16 mouse cellular contexts compared by ENCODE assay signal in genomic region chr8:117959501-117959900, GRCm38 (mm10).
"Had no signal": no experiment of that assay in that cellular context is flagged by ENCODE, and none has a peak within 500 bp of the region (broad histone marks: within the 10 kb centered on the region; RNA-seq: fewer than 3 reads in every experiment).

No protein-coding gene starts in this region.

- H3K36me3 ChIP-seq: kidney, embryonic 15.5 days; liver, embryonic 13.5 days; neural tube, embryonic 12.5 days; neural tube, embryonic 15.5 days had no signal

- H3K9ac ChIP-seq: kidney, embryonic 15.5 days; liver, embryonic 13.5 days; neural tube, embryonic 12.5 days; neural tube, embryonic 15.5 days had no signal

- DNase-seq: kidney, postnatal 10 days; layer of hippocampus, postnatal 36 days; liver, embryonic 13.5 days; lung, adult 2 months; lung, postnatal 14 days; lung, postnatal 4 days; right cerebral cortex, adult 18-20 months; right cerebral cortex, postnatal 14 days; right cerebral cortex, postnatal 4 days; thymus, adult 2 months; thymus, postnatal 14 days had no signal

- H3K4me1 ChIP-seq: kidney, embryonic 15.5 days; liver, embryonic 13.5 days; neural tube, embryonic 12.5 days had no signal

- H3K9me3 ChIP-seq: kidney, embryonic 15.5 days; neural tube, embryonic 15.5 days had no signal

- H3K27ac ChIP-seq: kidney, embryonic 15.5 days; left cerebral cortex, adult 2 months; liver, embryonic 13.5 days; neural tube, embryonic 12.5 days; neural tube, embryonic 15.5 days; stomach, postnatal 0 days had no signal

- H3K4me2 ChIP-seq: kidney, embryonic 15.5 days; liver, embryonic 13.5 days; neural tube, embryonic 12.5 days; neural tube, embryonic 15.5 days had no signal

- H3K4me3 ChIP-seq: kidney, embryonic 15.5 days; left cerebral cortex, adult 2 months; liver, embryonic 13.5 days; neural tube, embryonic 12.5 days; neural tube, embryonic 15.5 days had no signal

- H3K27me3 ChIP-seq: liver, embryonic 13.5 days; neural tube, embryonic 12.5 days; neural tube, embryonic 15.5 days had no signal
